Mouse (Mus musculus): ENCODE measurements around the gene Scgb2b2. TPM values are rescaled to one million over a fixed set of nuclear protein-coding genes. Genes with fewer than 3 reads are reported as not detected.

Scgb2b2 gene
- polyA plus RNA-seq (2017; shearing (Covaris generic)), result not detected

DNA sequence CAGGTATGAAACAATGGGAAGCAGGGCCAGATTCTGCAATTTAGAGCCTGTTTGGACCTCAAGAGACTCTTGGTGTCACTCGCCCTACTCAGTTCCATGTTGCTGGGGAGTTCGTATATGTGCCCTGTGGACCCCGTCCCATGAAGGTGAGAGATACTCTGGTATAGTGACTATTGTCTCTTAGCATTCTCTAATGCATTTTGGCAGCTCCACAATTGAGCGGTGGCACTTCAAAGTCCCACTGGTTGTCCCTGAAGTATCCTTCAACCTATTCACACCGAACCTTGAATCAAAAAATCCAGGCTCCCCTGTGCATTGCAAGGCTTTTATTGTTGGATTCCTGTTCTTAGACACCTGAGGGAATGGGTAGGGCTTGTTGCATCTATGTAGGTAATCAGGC, at the start of gene Scgb2b2:
TSS of gene Scgb2b2 (plus strand) at position 301 of the 400 bp plus-strand sequence.
- no peak for ATAC-seq

DNA sequence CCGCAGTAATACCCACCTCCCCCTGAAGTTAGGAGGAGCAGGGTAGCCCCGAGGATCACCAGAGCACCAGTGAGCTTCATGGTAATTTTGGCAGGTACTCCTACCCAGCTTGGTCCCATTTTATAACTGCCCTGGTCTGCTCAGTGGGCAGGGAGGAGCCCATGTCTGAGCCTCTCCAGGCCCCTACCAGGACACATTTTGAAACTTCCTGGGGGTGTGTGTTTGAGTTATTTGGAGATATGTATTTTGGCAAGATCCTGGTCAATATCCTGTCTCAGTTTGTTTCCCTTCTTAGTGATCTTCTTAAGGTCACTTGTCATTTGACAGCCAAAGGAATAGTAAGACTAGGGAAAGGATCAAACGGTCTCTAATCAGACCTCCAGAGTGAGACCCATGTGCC, 1.4 kb downstream of the Scgb2b2 start, which contains the start of gene Scgb1b2:
TSS of gene Scgb1b2 (minus strand) at position 101 of the 400 bp plus-strand sequence.
- no peak for ATAC-seq

Other genes starting within 250 kb of the Scgb2b2 start
- 1,000 to 10,000 TPM; 2,132 to 2,220 TPM for gene Fxyd5, start 248.0 kb upstream of the Scgb2b2 start, polyA plus RNA-seq (2017; shearing (Covaris generic))
- not detected for gene Fxyd7, start 239.0 kb upstream of the Scgb2b2 start, polyA plus RNA-seq (2017; shearing (Covaris generic))
- not detected for gene Fxyd1, start 233.3 kb upstream of the Scgb2b2 start, polyA plus RNA-seq (2017; shearing (Covaris generic))
- under 1 TPM in 1 of 2 experiments, not detected in 1; 0.19 TPM for gene Lgi4, start 231.2 kb upstream of the Scgb2b2 start, polyA plus RNA-seq (2017; shearing (Covaris generic))
- not detected for gene Fxyd3, start 213.8 kb upstream of the Scgb2b2 start, polyA plus RNA-seq (2017; shearing (Covaris generic))
- gene Hpn, start 175.2 kb upstream of the Scgb2b2 start, polyA plus RNA-seq (2017; shearing (Covaris generic)), result 1 to 10 TPM; 4.3 to 5.6 TPM
- gene Scn1b, start 163.5 kb upstream of the Scgb2b2 start, polyA plus RNA-seq (2017; shearing (Covaris generic)), result not detected
- 100 to 1,000 TPM in 1 of 2 experiments, 10 to 100 TPM in 1; 81.1 to 115 TPM for gene Gramd1a, start 134.6 kb upstream of the Scgb2b2 start, polyA plus RNA-seq (2017; shearing (Covaris generic))
- gene Scgb1b2, start 1.3 kb downstream of the Scgb2b2 start, polyA plus RNA-seq (2017; shearing (Covaris generic)), result under 1 TPM in 1 of 2 experiments, not detected in 1; 0.86 TPM
- not detected for gene Scgb2b3, start 71.6 kb downstream of the Scgb2b2 start, polyA plus RNA-seq (2017; shearing (Covaris generic))
- not detected for gene Scgb1b3, start 85.1 kb downstream of the Scgb2b2 start, polyA plus RNA-seq (2017; shearing (Covaris generic))

All from activated CD4-positive, CD25-positive, alpha-beta regulatory T cell, adult 4 months (primary cell).